Comparison of ENCODE assay signal across 35 mouse cellular contexts in the genomic region with DNA sequence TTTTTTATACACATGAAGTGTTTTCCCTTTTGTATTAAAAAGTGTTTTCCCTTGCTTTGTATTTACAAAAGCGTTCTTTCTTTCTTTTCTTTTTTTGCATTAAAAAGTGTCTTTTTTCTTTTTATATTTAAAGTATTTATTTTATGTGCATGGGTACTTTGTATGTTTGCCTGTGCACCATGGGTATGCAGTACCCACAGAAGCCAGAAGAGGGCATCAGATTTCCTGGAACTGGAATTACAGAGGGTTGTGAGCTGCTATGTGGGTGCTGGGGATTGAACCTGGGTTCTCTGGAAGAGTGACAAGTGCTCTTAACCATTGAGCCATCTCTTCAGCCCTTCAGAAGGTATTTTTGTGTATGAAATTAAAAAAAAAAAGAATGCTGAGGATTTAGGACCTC. TPM values are rescaled to one million over a fixed set of nuclear protein-coding genes. Genes with fewer than 3 reads are reported as not detected.
DNase-seq lines count a peak whose midpoint lies in the region; TF ChIP-seq lines count a peak whose summit lies in the region.
"Had no signal": no experiment of that assay in that cellular context is flagged by ENCODE, and none has a peak within 500 bp of the region (broad histone marks: within the 10 kb centered on the region; RNA-seq: fewer than 3 reads in every experiment).

No protein-coding gene starts in this region.

- H3K4me1 ChIP-seq in E14TG2a.4 (replicated peaks; ENCODE audit: low read depth, low read length): peaks cover 10% of the 10 kb centered on the region
- H3K4me1 ChIP-seq: limb, embryonic 13.5 days; liver, embryonic 13.5 days had no signal

- no peak for DNase-seq in gastrocnemius, adult 2 months
- no peak for DNase-seq in gastrocnemius, postnatal 4 days (ENCODE audit: low spot score in 2 of 2)
- no peak for DNase-seq in left cerebral cortex, adult 2 months (ENCODE audit: extremely low spot score in 1 of 2, low spot score in 2 of 2)
- DNase-seq in left cerebral cortex, adult 9 months (ENCODE audit: low spot score in 2 of 2): no peak
- no peak for DNase-seq in brain, embryonic 14.5 days (ENCODE audit: low read depth)
- no peak for DNase-seq in layer of hippocampus, postnatal 10 days (ENCODE audit: low spot score in 2 of 2)
- DNase-seq: adrenal gland, postnatal 25 days; cerebellum, adult 18-20 months; cerebellum, postnatal 10 days; gastrocnemius, postnatal 14 days; heart, adult 11 months; kidney, adult 8-10 months; kidney, postnatal 4 days; liver, embryonic 13.5 days; lung, embryonic 14.5 days; lung, postnatal 14 days; right cerebral cortex, postnatal 4 days; thymus, adult 18-20 months; thymus, postnatal 25 days had no signal

- H3K4me3 ChIP-seq in gastrocnemius, adult 2 months: no peak overlapping the region
- H3K4me3 ChIP-seq in left cerebral cortex, adult 2 months: no peak overlapping the region
- no peak overlapping the region for H3K4me3 ChIP-seq in E14TG2a.4 (replicated peaks; ENCODE audit: low read length)
- H3K4me3 ChIP-seq: embryonic facial prominence, embryonic 13.5 days; forebrain, embryonic 10.5 days; hindbrain, embryonic 15.5 days; limb, embryonic 13.5 days; liver, embryonic 13.5 days; midbrain, embryonic 15.5 days had no signal

- TF ChIP-seq POLR2A in brain, embryonic 14.5 days (IDR thresholded peaks at IDR 0.05; ENCODE audit: borderline replicate concordance, extremely low read depth, insufficient read depth, insufficient read length, poor library complexity, severe bottlenecking): no peak

- TF ChIP-seq CTCF in gastrocnemius, adult 2 months (IDR thresholded peaks at IDR 0.05): peak; percentile 18; the same call in 1 of the 2 replicates
- peak; percentile 21; the same call in 1 of the 2 replicates for TF ChIP-seq CTCF in left cerebral cortex, adult 2 months (IDR thresholded peaks at IDR 0.05)
- peak; percentile 70 for TF ChIP-seq CTCF in E14TG2a.4 (conservative IDR thresholded peaks at IDR 0.05; ENCODE audit: low read length)
- peak; percentile 8; the same call in 1 of the 2 replicates for TF ChIP-seq CTCF in brain, embryonic 14.5 days (IDR thresholded peaks at IDR 0.05; ENCODE audit: borderline replicate concordance, extremely low read depth, insufficient read depth, insufficient read length)

- H3K27me3 ChIP-seq in E14TG2a.4 (ENCODE audit: insufficient read depth, low read length): peaks cover 11% of the 10 kb centered on the region
- H3K27me3 ChIP-seq: hindbrain, embryonic 15.5 days; limb, embryonic 13.5 days; liver, embryonic 13.5 days; midbrain, embryonic 15.5 days had no signal

- H3K27ac ChIP-seq in gastrocnemius, adult 2 months: no peak overlapping the region
- no peak overlapping the region for H3K27ac ChIP-seq in left cerebral cortex, adult 2 months
- H3K27ac ChIP-seq: embryonic facial prominence, embryonic 13.5 days; forebrain, embryonic 10.5 days; kidney, postnatal 0 days; limb, embryonic 13.5 days; liver, embryonic 13.5 days; stomach, postnatal 0 days had no signal

- H3K36me3 ChIP-seq in E14TG2a.4 (ENCODE audit: insufficient read depth, low read length): no peaks in the 10 kb centered on the region
- H3K36me3 ChIP-seq: embryonic facial prominence, embryonic 13.5 days; forebrain, embryonic 10.5 days; hindbrain, embryonic 15.5 days; limb, embryonic 13.5 days; liver, embryonic 13.5 days; midbrain, embryonic 15.5 days had no signal

- intact Hi-C loops in gastrocnemius, adult 2 months (cut with DNase I): no loop called here
- intact Hi-C loops in left cerebral cortex, adult 2 months (cut with DNase I): no loop called here

- peaks cover 5% of the 10 kb centered on the region; the same call in 1 of the 2 replicates for H3K9me3 ChIP-seq in E14TG2a.4 (ENCODE audit: low read length)
- H3K9me3 ChIP-seq: embryonic facial prominence, embryonic 13.5 days; hindbrain, embryonic 15.5 days; midbrain, embryonic 15.5 days had no signal

RNA-seq across cellular contexts. Expression of a gene that starts 27.1 kb away (rescaled TPM):
- total RNA-seq in gastrocnemius, adult 2 months (2021): not detected
- total RNA-seq in gastrocnemius, postnatal 4 days (2021): not detected
- total RNA-seq in left cerebral cortex, adult 2 months (2021): 1 to 10 TPM; 1.1 to 1.4 TPM
- 0.29 and 0.81 TPM in 2 replicates for polyA plus RNA-seq in brain, embryonic 14.5 days (2012; rRNA removed)
- total RNA-seq in layer of hippocampus, postnatal 10 days (2021): under 1 TPM; 0.64 to 0.91 TPM
- total RNA-seq: adrenal gland, adult 18-20 months; adrenal gland, postnatal 25 days; common myeloid progenitor, adult 5-6 weeks; gastrocnemius, postnatal 14 days; hematopoietic stem cell, adult 5-6 weeks; neutrophil, adult 5-6 weeks had no signal
- polyA plus RNA-seq: forebrain, embryonic 10.5 days; forebrain, embryonic 16.5 days; heart, embryonic 11.5 days; intestine, embryonic 14.5 days; lung, embryonic 14.5 days; neural tube, embryonic 11.5 days had no signal

RNA-seq across cellular contexts. Expression of a gene that starts 58.4 kb away (rescaled TPM):
- total RNA-seq in gastrocnemius, adult 2 months (2021): 1 to 10 TPM; 2.5 to 5.3 TPM
- total RNA-seq in gastrocnemius, postnatal 4 days (2021): 10 to 100 TPM; 24.4 to 26.4 TPM
- 10 to 100 TPM; 32.1 to 33.9 TPM for total RNA-seq in left cerebral cortex, adult 2 months (2021)
- 22.6 and 26.5 TPM in 2 replicates for polyA plus RNA-seq in brain, embryonic 14.5 days (2012; rRNA removed)
- 10 to 100 TPM; 27.5 to 28.1 TPM for total RNA-seq in layer of hippocampus, postnatal 10 days (2021)

Comparison
In these comparisons a context has a peak if more than half of its experiments do, and no peak if none do; other contexts are left out.
1. RNA of a gene that starts 58.4 kb away (total RNA-seq): 32.1 to 33.9 TPM in left cerebral cortex, adult 2 months, 27.5 to 28.1 TPM in layer of hippocampus, postnatal 10 days and 24.4 to 26.4 TPM in gastrocnemius, postnatal 4 days; 2.5 to 5.3 TPM in gastrocnemius, adult 2 months; every median in the first group is over 4 times any median in the second.
2. CTCF ChIP-seq: peak in every context shown above with its lines; median percentile 70 in E14TG2a.4; 21 in left cerebral cortex, adult 2 months; 18 in gastrocnemius, adult 2 months; 8 in brain, embryonic 14.5 days.